Mouse (Mus musculus) kidney, adult 2 months (tissue): ENCODE measurements around the gene Nnat.

Experiments used
- CTCF ChIP-seq: fragments of 200-500 bp; conservative IDR thresholded peaks from 2 replicates; pipeline ENCODE4 v1.5.1; 2011; ENCODE audit warnings: low read depth, mild to moderate bottlenecking, control low read depth, low read length, moderate library complexity, mixed read lengths; ENCODE audit not compliant: insufficient read depth, insufficient read length
- POLR2A ChIP-seq: fragments of 200-500 bp; IDR thresholded peaks from one replicate; pipeline ENCODE4 v1.6.1; 2011; ENCODE audit warnings: low read depth, low read length, control low read depth

DNA sequence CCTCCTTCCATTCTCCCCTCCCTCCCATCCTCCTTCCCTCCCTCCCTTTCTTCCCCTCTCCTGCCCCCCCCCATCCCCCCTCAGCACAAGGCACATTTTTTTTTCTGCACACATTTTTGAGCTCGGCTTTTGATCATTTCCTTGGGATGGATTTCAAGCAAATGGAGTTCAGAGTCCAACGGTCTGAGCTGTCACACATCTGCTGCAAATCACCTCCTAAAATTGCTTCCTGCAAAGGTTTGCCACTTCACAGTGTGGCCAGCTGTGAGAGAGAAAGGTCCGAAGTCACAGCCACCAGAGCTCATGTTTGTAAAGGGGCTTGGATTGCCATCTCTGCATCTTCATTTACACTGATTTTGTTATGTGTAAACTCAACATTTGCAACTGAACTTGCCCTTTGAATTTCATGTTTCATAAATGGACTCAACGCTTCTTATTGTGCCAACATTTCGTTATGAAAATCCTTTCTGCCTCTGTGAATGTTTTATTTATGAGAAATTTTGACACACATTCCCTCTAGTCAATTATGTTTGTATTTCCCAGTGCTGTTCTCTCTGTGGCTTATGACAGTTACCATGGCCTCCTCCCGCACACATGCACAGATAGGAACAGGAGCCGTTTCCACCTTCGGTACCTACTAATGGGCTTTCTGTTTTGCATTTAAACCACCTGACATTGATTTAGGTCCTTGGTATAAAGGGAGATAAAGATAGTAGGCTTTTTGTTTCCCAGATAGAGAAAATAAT is 28.0 kb upstream of the Nnat start:
- no peak for TF ChIP-seq POLR2A
- TF ChIP-seq CTCF, result no peak
